Mouse (Mus musculus): ENCODE measurements around the gene Mgat5b. TPM values are rescaled to one million over a fixed set of nuclear protein-coding genes. Genes with fewer than 3 reads are reported as not detected.

The Mgat5b gene
- total RNA-seq, 2 experiments from 2014 or later: 41.1 to 47.8 TPM

DNA sequence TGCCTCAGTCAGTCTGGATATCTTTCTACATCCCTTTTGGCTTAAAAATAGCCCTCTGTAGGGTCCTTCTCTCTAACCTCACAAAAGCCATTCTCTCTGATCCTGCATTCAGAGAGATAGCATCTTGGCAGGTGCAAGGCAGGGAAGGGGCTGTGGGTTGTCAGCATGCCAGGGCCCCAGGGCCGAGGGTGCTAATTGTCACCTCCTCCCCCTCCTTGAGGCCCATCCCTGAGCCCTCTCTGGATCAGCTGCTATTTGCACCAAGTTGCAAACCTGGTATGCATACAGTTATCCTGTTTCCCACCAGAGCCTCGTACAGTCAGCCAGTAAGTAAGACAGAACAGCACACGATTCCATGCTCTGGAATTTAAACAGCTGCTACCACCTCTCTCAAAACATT is 111.4 kb downstream of the Mgat5b start:
- DNase-seq (ENCODE audit: low spot score in 2 of 2): no peak

DNA sequence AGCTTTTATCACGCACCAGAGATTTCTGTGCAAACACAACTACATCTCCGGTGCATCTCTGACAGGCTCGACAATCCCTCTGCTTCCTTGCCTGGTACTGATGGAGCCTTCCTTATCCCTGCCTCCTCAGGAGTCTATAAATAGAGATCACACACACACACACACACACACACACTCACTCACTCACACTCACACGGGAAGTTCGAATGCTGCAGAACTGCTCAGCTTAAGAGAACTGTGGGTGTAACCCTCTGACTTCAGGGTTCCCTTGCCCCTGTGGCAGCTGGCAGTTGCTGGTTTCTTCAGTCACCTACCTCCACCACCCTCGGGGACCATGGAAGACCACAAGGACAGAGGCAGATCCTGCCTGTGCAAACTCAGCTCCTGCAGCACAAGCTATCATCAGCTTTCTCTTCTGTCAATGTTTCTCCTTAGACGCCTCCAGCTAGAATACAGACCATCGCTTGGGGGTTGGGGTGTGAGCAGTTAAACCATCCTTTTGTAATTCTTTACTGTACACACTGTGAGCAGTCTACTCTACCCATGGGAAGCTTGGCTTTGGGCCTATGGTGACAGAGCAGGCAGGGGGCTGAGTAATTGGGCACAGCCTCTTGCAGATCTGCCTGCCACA is 111.9 kb downstream of the Mgat5b start:
- DNase-seq (ENCODE audit: low spot score in 2 of 2): peak in 1 of 2 experiments; percentile 52

DNA sequence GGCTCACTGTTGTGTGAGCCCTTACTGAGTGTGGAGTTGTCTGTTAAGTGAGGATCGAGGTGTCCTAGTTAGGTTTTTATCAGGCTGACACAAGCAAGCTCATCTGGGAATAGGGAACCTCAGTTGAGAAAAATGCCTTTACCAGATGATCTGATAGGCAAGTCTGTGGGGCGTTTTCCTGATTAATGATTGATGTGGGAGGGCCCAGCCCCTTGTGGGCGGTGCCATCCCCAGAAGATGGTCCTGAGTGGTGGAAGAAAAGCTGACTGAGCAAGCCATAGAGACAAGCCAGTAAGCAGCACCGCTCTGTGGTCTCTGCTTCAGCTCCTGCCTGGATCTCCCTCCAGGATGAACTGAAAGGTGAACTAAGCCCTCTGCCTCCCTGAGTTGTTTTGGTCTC is 112.6 kb downstream of the Mgat5b start:
- DNase-seq (ENCODE audit: low spot score in 2 of 2): peak in 1 of 2 experiments; percentile 57

DNA sequence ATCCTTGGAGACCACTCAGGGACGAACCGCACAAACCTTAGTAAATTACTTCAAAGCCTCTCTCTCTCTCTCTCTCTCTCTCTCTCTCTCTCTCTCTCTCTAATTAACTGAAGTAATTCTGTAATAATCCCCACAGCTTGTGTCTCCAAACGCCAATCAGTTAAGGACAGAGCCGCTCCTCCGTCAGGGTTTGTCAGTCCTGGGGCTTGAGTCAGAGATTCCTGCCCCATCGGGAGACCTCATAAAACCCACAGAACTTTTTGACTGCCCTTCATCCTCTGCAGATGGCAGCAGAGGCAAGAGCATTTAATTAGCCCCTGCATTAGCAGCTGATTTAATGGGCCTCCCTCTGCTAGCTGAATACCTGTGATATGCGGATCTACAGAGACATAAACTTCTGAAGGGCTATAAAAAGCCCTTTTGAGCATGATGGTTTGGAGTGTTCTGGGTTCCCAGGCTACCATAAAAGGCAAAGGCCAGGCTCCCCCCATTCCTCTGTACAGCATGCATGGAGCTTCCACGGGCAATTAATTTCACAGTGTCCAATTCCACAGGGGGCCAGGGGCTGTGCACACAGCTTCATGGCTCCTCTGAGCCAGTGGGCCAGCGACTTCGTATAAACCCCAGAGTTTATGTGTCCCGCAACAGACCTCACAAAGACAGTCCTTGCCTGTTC is 117.1 kb downstream of the Mgat5b start:
- no peak for DNase-seq (ENCODE audit: low spot score in 2 of 2)

Other genes with a start within 250 kb of the Mgat5b start
- not detected for gene St6galnac1, start 143.4 kb upstream of the Mgat5b start, total RNA-seq (2021)
- gene Mxra7, start 90.8 kb upstream of the Mgat5b start, total RNA-seq (2021): 10 to 100 TPM; 21.1 to 21.5 TPM
- gene Mettl23, start 75.6 kb upstream of the Mgat5b start, total RNA-seq (2021): 10 to 100 TPM; 25.7 to 27.4 TPM
- gene Jmjd6, start 75.4 kb upstream of the Mgat5b start, total RNA-seq (2021): 10 to 100 TPM; 38.3 to 39.9 TPM
- 10 to 100 TPM; 36.3 to 39.1 TPM for gene Mfsd11, start 66.4 kb upstream of the Mgat5b start, total RNA-seq (2021)
- gene Srsf2, start 65.8 kb upstream of the Mgat5b start, total RNA-seq (2021): 100 to 1,000 TPM; 166 to 176 TPM
- 100 to 1,000 TPM; 235 to 245 TPM for gene Sec14l1, start 196.3 kb downstream of the Mgat5b start, total RNA-seq (2021)

Measured in layer of hippocampus, adult 18-20 months (tissue).